Comparison of ENCODE assay signal across 22 mouse cellular contexts in the genomic region with DNA sequence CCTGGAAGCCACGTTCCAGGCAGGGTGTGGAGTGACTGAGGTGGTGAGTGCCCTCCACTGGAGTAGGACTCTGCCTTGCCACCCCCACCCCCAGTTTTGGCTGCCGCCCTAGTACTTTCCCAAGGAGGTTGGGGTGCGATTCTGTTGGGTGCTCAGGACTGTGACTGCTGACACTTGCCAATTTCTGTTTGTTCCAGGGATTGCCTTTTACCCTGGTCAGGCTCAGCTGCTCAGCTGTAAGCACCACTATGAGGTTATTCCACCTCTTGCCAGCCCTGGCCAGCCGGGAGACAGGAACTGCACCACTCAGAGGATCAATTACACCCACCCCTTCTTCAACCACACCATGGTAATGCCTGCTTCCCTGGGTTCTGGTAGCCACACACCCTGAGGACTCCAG. TPM values are rescaled to one million over a fixed set of nuclear protein-coding genes. Genes with fewer than 3 reads are reported as not detected.
DNase-seq lines count a peak whose midpoint lies in the region; ATAC-seq and TF ChIP-seq lines count a peak whose summit lies in the region.
"Had no signal": no experiment of that assay in that cellular context is flagged by ENCODE, and none has a peak within 500 bp of the region (broad histone marks: within the 10 kb centered on the region; RNA-seq: fewer than 3 reads in every experiment).

No protein-coding gene starts in this region.

- H3K9me3 ChIP-seq in embryonic facial prominence, embryonic 14.5 days (ENCODE audit: control insufficient read depth, low read length) = no peaks in the 10 kb centered on the region
- H3K9me3 ChIP-seq in embryonic facial prominence, embryonic 10.5 days = peaks cover 6% of the 10 kb centered on the region; the same call in 1 of the 2 replicates
- H3K9me3 ChIP-seq in kidney, embryonic 14.5 days (ENCODE audit: control insufficient read depth, low read length) = no peaks in the 10 kb centered on the region; the same call in 1 of the 2 replicates
- H3K9me3 ChIP-seq: embryonic facial prominence, embryonic 12.5 days; forebrain, embryonic 15.5 days; hindbrain, embryonic 12.5 days; hindbrain, embryonic 15.5 days had no signal

- DNase-seq in embryonic facial prominence, embryonic 14.5 days (ENCODE audit: low spot score) = no peak
- DNase-seq in embryonic facial prominence, embryonic 10.5 days (ENCODE audit: low spot score) = no peak
- DNase-seq in gastrocnemius, adult 2 months = peak; percentile 57
- no peak for DNase-seq in gastrocnemius, postnatal 10 days
- peak; percentile 21 for DNase-seq in kidney, adult 18-20 months
- peak; percentile 70 for DNase-seq in kidney, adult 9 months
- DNase-seq in kidney, postnatal 10 days = no peak
- DNase-seq: adrenal gland, postnatal 10 days; adrenal gland, postnatal 36 days; cerebellum, adult 18-20 months; cerebellum, adult 9-10 months; cerebellum, postnatal 14 days; heart, adult 11 months had no signal

- no peaks in the 10 kb centered on the region for H3K27me3 ChIP-seq in embryonic facial prominence, embryonic 14.5 days (replicated peaks; ENCODE audit: control insufficient read depth, insufficient read depth, low read length)
- no peaks in the 10 kb centered on the region for H3K27me3 ChIP-seq in embryonic facial prominence, embryonic 10.5 days (replicated peaks; ENCODE audit: low read depth, poor library complexity, severe bottlenecking)
- no peaks in the 10 kb centered on the region for H3K27me3 ChIP-seq in kidney, embryonic 14.5 days (ENCODE audit: control insufficient read depth, insufficient read depth, low read length)
- H3K27me3 ChIP-seq: embryonic facial prominence, embryonic 12.5 days; forebrain, embryonic 12.5 days; forebrain, embryonic 15.5 days; hindbrain, embryonic 12.5 days; hindbrain, embryonic 15.5 days had no signal

- H3K4me2 ChIP-seq in embryonic facial prominence, embryonic 14.5 days (ENCODE audit: low read depth, low read length) = no peak overlapping the region
- H3K4me2 ChIP-seq in kidney, embryonic 14.5 days (replicated peaks; ENCODE audit: low read depth, low read length) = no peak overlapping the region
- H3K4me2 ChIP-seq: embryonic facial prominence, embryonic 12.5 days; forebrain, embryonic 12.5 days; forebrain, embryonic 15.5 days; heart, embryonic 11.5 days; hindbrain, embryonic 12.5 days; hindbrain, embryonic 15.5 days had no signal

- no peaks in the 10 kb centered on the region for H3K4me1 ChIP-seq in embryonic facial prominence, embryonic 14.5 days (ENCODE audit: control insufficient read depth, insufficient read depth, low read length)
- no peaks in the 10 kb centered on the region for H3K4me1 ChIP-seq in embryonic facial prominence, embryonic 10.5 days
- 0 out of 2 replicates have a peak, but pooled peaks cover 2% of the 10 kb centered on the region for H3K4me1 ChIP-seq in kidney, embryonic 14.5 days (ENCODE audit: control insufficient read depth, insufficient read depth, low read length)
- H3K4me1 ChIP-seq: embryonic facial prominence, embryonic 12.5 days; forebrain, embryonic 12.5 days; forebrain, embryonic 15.5 days; hindbrain, embryonic 12.5 days; hindbrain, embryonic 15.5 days had no signal

- H3K27ac ChIP-seq in embryonic facial prominence, embryonic 14.5 days (replicated peaks; ENCODE audit: low read depth, low read length) = no peak overlapping the region
- no peak overlapping the region for H3K27ac ChIP-seq in embryonic facial prominence, embryonic 10.5 days (replicated peaks)
- no peak overlapping the region for H3K27ac ChIP-seq in gastrocnemius, adult 2 months
- no peak overlapping the region for H3K27ac ChIP-seq in kidney, embryonic 14.5 days (ENCODE audit: low read depth, low read length)
- H3K27ac ChIP-seq: embryonic facial prominence, embryonic 12.5 days; forebrain, embryonic 12.5 days; forebrain, embryonic 15.5 days; hindbrain, embryonic 12.5 days; hindbrain, embryonic 15.5 days had no signal

- intact Hi-C loops in gastrocnemius, adult 2 months (cut with DNase I) = no loop called here

- 0 out of 2 replicates have a peak, but pooled peaks have one; percentile 26 for ATAC-seq in embryonic facial prominence, embryonic 14.5 days (ENCODE audit: low read depth)
- ATAC-seq in kidney, embryonic 14.5 days (ENCODE audit: low FRiP score, low TSS enrichment) = no peak
- ATAC-seq: activated CD4-positive, CD25-positive, alpha-beta regulatory T cell, adult 4 months; forebrain, embryonic 15.5 days had no signal

- TF ChIP-seq CTCF in gastrocnemius, adult 2 months (IDR thresholded peaks at IDR 0.05) = no peak

- H3K36me3 ChIP-seq in embryonic facial prominence, embryonic 14.5 days (ENCODE audit: control insufficient read depth, insufficient read depth, low read length) = peaks cover 60% of the 10 kb centered on the region
- peaks cover 98% of the 10 kb centered on the region for H3K36me3 ChIP-seq in embryonic facial prominence, embryonic 10.5 days (replicated peaks)
- H3K36me3 ChIP-seq in kidney, embryonic 14.5 days (ENCODE audit: control insufficient read depth, insufficient read depth, low read length) = peaks cover 67% of the 10 kb centered on the region

- no peak overlapping the region for H3K4me3 ChIP-seq in embryonic facial prominence, embryonic 14.5 days (ENCODE audit: low read depth, low read length)
- H3K4me3 ChIP-seq in embryonic facial prominence, embryonic 10.5 days = no peak overlapping the region
- no peak overlapping the region for H3K4me3 ChIP-seq in gastrocnemius, adult 2 months
- no peak overlapping the region for H3K4me3 ChIP-seq in kidney, embryonic 14.5 days (ENCODE audit: low read length)
- H3K4me3 ChIP-seq: embryonic facial prominence, embryonic 12.5 days; erythroblast, embryonic 14.5 days; forebrain, embryonic 12.5 days; forebrain, embryonic 15.5 days; hindbrain, embryonic 12.5 days; hindbrain, embryonic 15.5 days had no signal

- no peak overlapping the region for H3K9ac ChIP-seq in embryonic facial prominence, embryonic 14.5 days (ENCODE audit: low read depth, low read length)
- H3K9ac ChIP-seq in kidney, embryonic 14.5 days (ENCODE audit: low read depth, low read length) = no peak overlapping the region
- H3K9ac ChIP-seq: embryonic facial prominence, embryonic 12.5 days; forebrain, embryonic 12.5 days; forebrain, embryonic 15.5 days; hindbrain, embryonic 12.5 days; hindbrain, embryonic 15.5 days had no signal

- 83% methylated on average over 4 of the region's 4 CpGs for WGBS in embryonic facial prominence, embryonic 14.5 days
- WGBS in embryonic facial prominence, embryonic 10.5 days = 91% methylated on average over 4 of the region's 4 CpGs
- WGBS in kidney, embryonic 14.5 days = 83% methylated on average over 4 of the region's 4 CpGs

RNA-seq across cellular contexts. Expression of a gene that starts 14.8 kb away (rescaled TPM):
- 16.4 and 18.2 TPM in 2 replicates for polyA plus RNA-seq in embryonic facial prominence, embryonic 14.5 days (2014; fragmentation: Nextera tagmentation; extraction: Ambion mirVana)
- 25.4 and 26.0 TPM in 2 replicates for polyA plus RNA-seq in embryonic facial prominence, embryonic 10.5 days (2016; fragmentation: Nextera tagmentation; extraction: Ambion mirVana)
- total RNA-seq in gastrocnemius, adult 2 months (2021) = 1 to 10 TPM; 1.2 to 1.4 TPM
- total RNA-seq in gastrocnemius, postnatal 10 days (2021) = 1 to 10 TPM; 2.3 to 4.6 TPM
- 17.6 and 25.9 TPM in 2 replicates for polyA plus RNA-seq in kidney, embryonic 14.5 days (2014; fragmentation: Nextera tagmentation; extraction: Ambion mirVana)

RNA-seq across cellular contexts. Expression of a gene that starts 22.5 kb away (rescaled TPM):
- polyA plus RNA-seq in embryonic facial prominence, embryonic 14.5 days (2014; fragmentation: Nextera tagmentation; extraction: Ambion mirVana) = 138 and 141 TPM in 2 replicates
- polyA plus RNA-seq in embryonic facial prominence, embryonic 10.5 days (2016; fragmentation: Nextera tagmentation; extraction: Ambion mirVana) = 42.8 and 48.6 TPM in 2 replicates
- total RNA-seq in gastrocnemius, adult 2 months (2021) = 10 to 100 TPM; 68.3 to 69.6 TPM
- 10 to 100 TPM; 83.8 to 87.2 TPM for total RNA-seq in gastrocnemius, postnatal 10 days (2021)
- polyA plus RNA-seq in kidney, embryonic 14.5 days (2014; fragmentation: Nextera tagmentation; extraction: Ambion mirVana) = 97.0 and 115 TPM in 2 replicates

Comparison
In these comparisons a context has a peak if more than half of its experiments do, and no peak if none do; other contexts are left out.
1. DNase-seq: peak in gastrocnemius, adult 2 months (single experiment), kidney, adult 18-20 months (single experiment) and kidney, adult 9 months (single experiment); none in embryonic facial prominence, embryonic 14.5 days (single experiment), embryonic facial prominence, embryonic 10.5 days (single experiment), gastrocnemius, postnatal 10 days (single experiment) and kidney, postnatal 10 days (single experiment).